Mouse (Mus musculus) erythroblast, embryonic 14.5 days (primary cell): ENCODE data around the gene Stmn1. TPM values are rescaled to one million over a fixed set of nuclear protein-coding genes. Genes with fewer than 3 reads are reported as not detected.
A peak's percentile ranks its signal among the peaks of the same experiment; 100 is the strongest.
"Not testable (repeated sequence)": the region's sequence is repeated elsewhere in the genome, so short reads cannot be mapped to it uniquely, and the experiment has no call there.

Experiments used
- H3K27me3 ChIP-seq: 2 replicates; pipeline ENCODE4 v1.6.1; 2012; ENCODE audit warnings: inconsistent platforms; ENCODE audit not compliant: control insufficient read depth
- H3K36me3 ChIP-seq: 2 replicates; pipeline ENCODE4 v1.6.1; 2012; ENCODE audit warnings: mild to moderate bottlenecking, inconsistent platforms; ENCODE audit not compliant: control insufficient read depth
- H3K4me1 ChIP-seq: 2 replicates; pipeline ENCODE4 v1.6.1; 2012; ENCODE audit warnings: inconsistent platforms; ENCODE audit not compliant: control insufficient read depth
- H3K4me3 ChIP-seq: replicated peaks from 2 replicates; pipeline ENCODE3; 2012; ENCODE audit warnings: moderate library complexity, mild to moderate bottlenecking, inconsistent platforms
- H3K9me3 ChIP-seq: 2 replicates; pipeline ENCODE4 v1.6.1; 2012; ENCODE audit warnings: low read length, inconsistent platforms, mixed read lengths; ENCODE audit not compliant: control insufficient read depth
- GATA1 ChIP-seq: IDR thresholded peaks from 2 replicates; pipeline ENCODE4 v1.6.1; 2012; ENCODE audit warnings: low read length, inconsistent platforms, mixed read lengths
- TAL1 ChIP-seq: IDR thresholded peaks from 3 replicates; pipeline ENCODE4 v1.6.1; 2012; ENCODE audit warnings: low read length, inconsistent platforms, mixed read lengths
- polyA plus RNA-seq: library from polyadenylated mRNA; stranded (reverse); fragments of >175 nt; gene quantifications from 2 replicates; pipeline ENCODE4 v1.2.3, GENCODE M21; 2012

Stmn1 gene
- polyA plus RNA-seq, 1 experiment: 45.6 TPM

- Histone ChIP-seq H3K27me3 (peaks cover 48% of the 10 kb centered on the region), H3K4me3 (no peak overlapping the region), H3K36me3 (no peaks in the 10 kb centered on the region), H3K9me3 (peaks cover 2% of the 10 kb centered on the region; the same call in 1 of the 2 replicates), H3K4me1 (peaks cover 33% of the 10 kb centered on the region)
- TF ChIP-seq TAL1 (no peak), GATA1 (no peak)
These were observed 26.8 kb downstream of the Stmn1 start for GRCm38 (mm10) chr4:134494780-134495545.

- no peaks in the 10 kb centered on the region for H3K36me3 ChIP-seq
- no peak overlapping the region for H3K4me3 ChIP-seq
- H3K4me1 ChIP-seq: peaks cover 33% of the 10 kb centered on the region
- H3K27me3 ChIP-seq: peaks cover 48% of the 10 kb centered on the region
- peaks cover 1% of the 10 kb centered on the region; the same call in 1 of the 2 replicates for H3K9me3 ChIP-seq
- TF ChIP-seq GATA1 (no peak), TAL1 (no peak)
These were observed 27.4 kb downstream of the Stmn1 start for GRCm38 (mm10) chr4:134495546-134495923.

- Histone ChIP-seq H3K4me3 (peak within 1 kb of the TSS; percentile 58), H3K4me1 (peaks cover 33% of the 10 kb centered on the region), H3K27me3 (peaks cover 48% of the 10 kb centered on the region), H3K9me3 (no peaks in the 10 kb centered on the region), H3K36me3 (no peaks in the 10 kb centered on the region)
- TF ChIP-seq GATA1 (no peak), TAL1 (no peak)
These were observed 28.6 kb downstream of the Stmn1 start, which contains the start of gene Paqr7 for GRCm38 (mm10) chr4:134496595-134497210. Gene Paqr7 (plus strand): TSS chr4:134496697.

- Histone ChIP-seq H3K4me1 (peaks cover 35% of the 10 kb centered on the region), H3K9me3 (no peaks in the 10 kb centered on the region), H3K27me3 (peaks cover 48% of the 10 kb centered on the region), H3K4me3 (peak overlapping the region; percentile 58), H3K36me3 (no peaks in the 10 kb centered on the region)
- TF ChIP-seq GATA1 (no peak), TAL1 (no peak)
These were observed 29.1 kb downstream of the Stmn1 start for GRCm38 (mm10) chr4:134497223-134497622.

GRCm38 (mm10) chr4:134497986-134498731, 30.0 kb downstream of the Stmn1 start:
- Histone ChIP-seq H3K4me1 (peaks cover 35% of the 10 kb centered on the region), H3K36me3 (no peaks in the 10 kb centered on the region), H3K4me3 (no peak overlapping the region), H3K9me3 (no peaks in the 10 kb centered on the region), H3K27me3 (peaks cover 41% of the 10 kb centered on the region)
- TF ChIP-seq GATA1 (no peak), TAL1 (no peak)

- H3K27me3 ChIP-seq: peaks cover 36% of the 10 kb centered on the region
- H3K4me3 ChIP-seq, H3K9me3 ChIP-seq, H3K36me3 ChIP-seq: not testable (repeated sequence)
- H3K4me1 ChIP-seq: peaks cover 41% of the 10 kb centered on the region
These were observed 30.9 kb downstream of the Stmn1 start for GRCm38 (mm10) chr4:134498983-134499382.

- peaks cover 40% of the 10 kb centered on the region for H3K4me1 ChIP-seq
- H3K36me3 ChIP-seq: no peaks in the 10 kb centered on the region
- H3K27me3 ChIP-seq: peaks cover 17% of the 10 kb centered on the region
- H3K4me3 ChIP-seq: no peak overlapping the region
- TF ChIP-seq GATA1 (no peak), TAL1 (no peak)
- H3K9me3 ChIP-seq: no peaks in the 10 kb centered on the region
These were observed 33.0 kb downstream of the Stmn1 start for GRCm38 (mm10) chr4:134501095-134501494.

GRCm38 (mm10) chr4:134503686-134504357, 35.7 kb downstream of the Stmn1 start:
- H3K27me3 ChIP-seq: no peaks in the 10 kb centered on the region
- no peak overlapping the region for H3K4me3 ChIP-seq
- H3K9me3 ChIP-seq: no peaks in the 10 kb centered on the region
- H3K36me3 ChIP-seq: peaks cover 7% of the 10 kb centered on the region
- TF ChIP-seq GATA1: no peak
- no peak for TF ChIP-seq TAL1
- peaks cover 44% of the 10 kb centered on the region for H3K4me1 ChIP-seq

- TF ChIP-seq GATA1 (no peak), TAL1 (no peak)
- peaks cover 46% of the 10 kb centered on the region for H3K4me1 ChIP-seq
- H3K27me3 ChIP-seq: no peaks in the 10 kb centered on the region
- H3K4me3 ChIP-seq: no peak overlapping the region
- peaks cover 7% of the 10 kb centered on the region for H3K36me3 ChIP-seq
- no peaks in the 10 kb centered on the region for H3K9me3 ChIP-seq
These were observed 37.2 kb downstream of the Stmn1 start for GRCm38 (mm10) chr4:134505303-134505789.
